Mouse (Mus musculus): ENCODE results near the gene Agrp. TPM values are rescaled to one million over a fixed set of nuclear protein-coding genes. Genes with fewer than 3 reads are reported as not detected.

The Agrp gene
- polyA plus RNA-seq, 1 experiment from 2014 or later, result 2.1 TPM

DNA sequence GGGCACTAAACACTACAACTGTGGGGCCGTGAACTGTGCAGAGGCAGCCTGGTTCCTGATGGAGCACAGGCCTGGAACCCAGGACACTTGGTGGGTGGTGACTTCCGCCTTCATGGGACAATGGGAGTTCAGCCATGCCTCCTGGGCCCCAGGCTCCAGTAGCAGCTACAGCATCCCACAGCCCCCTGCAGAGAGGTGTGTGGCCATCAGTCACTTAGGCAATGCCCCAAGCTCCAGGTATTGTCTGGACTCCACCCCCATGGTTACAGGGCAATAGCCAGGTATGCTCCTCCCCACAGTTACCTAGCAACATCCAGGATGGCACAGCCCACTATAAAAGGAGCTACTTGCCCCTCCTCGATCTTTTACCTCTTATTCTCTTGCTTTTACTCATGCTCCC is 82.0 kb downstream of the Agrp start:
- Histone ChIP-seq H3K4me1 (ENCODE audit: control insufficient read depth, insufficient read depth, low read length) (no peaks in the 10 kb centered on the region), H3K9ac (ENCODE audit: low read length) (no peak overlapping the region), H3K27ac (ENCODE audit: low read depth, low read length) (no peak overlapping the region), H3K4me2 (ENCODE audit: low read depth) (no peak overlapping the region), H3K27me3 (ENCODE audit: control insufficient read depth, insufficient read depth, low read length) (no peaks in the 10 kb centered on the region), H3K36me3 (ENCODE audit: control insufficient read depth, insufficient read depth, low read length) (no peaks in the 10 kb centered on the region), H3K4me3 (ENCODE audit: low read depth, low read length) (no peak overlapping the region), H3K9me3 (ENCODE audit: control insufficient read depth, low read length) (no peaks in the 10 kb centered on the region)
- ATAC-seq (ENCODE audit: insufficient read depth, low FRiP score, low TSS enrichment), result no peak
- no peak for DNase-seq (ENCODE audit: low spot score)
- WGBS, result 48% methylated on average over 3 of the region's 3 CpGs

- no peak overlapping the region for H3K27ac ChIP-seq (ENCODE audit: low read depth, low read length)
- no peak overlapping the region for H3K4me3 ChIP-seq (ENCODE audit: low read depth, low read length)
- H3K9ac ChIP-seq (ENCODE audit: low read length), result no peak overlapping the region
- no peaks in the 10 kb centered on the region for H3K9me3 ChIP-seq (ENCODE audit: control insufficient read depth, low read length)
- ATAC-seq (ENCODE audit: insufficient read depth, low FRiP score, low TSS enrichment) (peak; percentile 48; the same call in 1 of the 2 replicates), DNase-seq (ENCODE audit: low spot score) (peak; percentile 33)
- no peaks in the 10 kb centered on the region for H3K27me3 ChIP-seq (ENCODE audit: control insufficient read depth, insufficient read depth, low read length)
- no peaks in the 10 kb centered on the region for H3K4me1 ChIP-seq (ENCODE audit: control insufficient read depth, insufficient read depth, low read length)
- H3K4me2 ChIP-seq (ENCODE audit: low read depth), result no peak overlapping the region
- no peaks in the 10 kb centered on the region for H3K36me3 ChIP-seq (ENCODE audit: control insufficient read depth, insufficient read depth, low read length)
Observed at GRCm38 (mm10) chr8:105554087-105554486, 83.1 kb downstream of the Agrp start.

- no peak for ATAC-seq (ENCODE audit: insufficient read depth, low FRiP score, low TSS enrichment)
- 88% methylated on average over 1 of the region's 1 CpGs for WGBS
- Histone ChIP-seq H3K9ac (ENCODE audit: low read length) (no peak overlapping the region), H3K27ac (ENCODE audit: low read depth, low read length) (no peak overlapping the region), H3K4me3 (ENCODE audit: low read depth, low read length) (no peak overlapping the region), H3K9me3 (ENCODE audit: control insufficient read depth, low read length) (no peaks in the 10 kb centered on the region), H3K4me1 (ENCODE audit: control insufficient read depth, insufficient read depth, low read length) (no peaks in the 10 kb centered on the region), H3K27me3 (ENCODE audit: control insufficient read depth, insufficient read depth, low read length) (no peaks in the 10 kb centered on the region), H3K36me3 (ENCODE audit: control insufficient read depth, insufficient read depth, low read length) (no peaks in the 10 kb centered on the region), H3K4me2 (ENCODE audit: low read depth) (no peak overlapping the region)
- DNase-seq (ENCODE audit: low spot score), result no peak
Observed at GRCm38 (mm10) chr8:105552824-105553223, 84.4 kb downstream of the Agrp start.

DNA sequence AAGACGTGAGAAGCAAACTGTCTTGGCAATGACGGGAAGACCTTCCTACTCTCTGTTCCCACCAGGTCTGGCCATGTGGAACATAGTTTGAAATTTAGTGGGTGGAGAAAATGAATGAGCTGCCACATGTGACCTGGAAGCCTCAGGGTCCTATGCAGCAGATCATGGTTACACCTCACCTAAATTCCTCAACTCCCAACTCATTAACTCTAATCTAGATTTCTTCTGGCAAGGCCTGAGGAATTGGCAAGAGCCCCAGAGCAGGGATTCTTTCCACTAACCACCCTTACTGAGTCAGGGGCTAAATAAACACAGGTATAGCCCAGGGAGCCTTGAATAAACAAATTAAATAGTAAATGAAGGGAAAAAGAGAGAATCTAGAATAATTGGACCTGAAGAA is 85.2 kb downstream of the Agrp start:
- H3K9me3 ChIP-seq (ENCODE audit: control insufficient read depth, low read length), result no peaks in the 10 kb centered on the region
- no peak for DNase-seq (ENCODE audit: low spot score)
- H3K36me3 ChIP-seq (ENCODE audit: control insufficient read depth, insufficient read depth, low read length), result no peaks in the 10 kb centered on the region
- H3K27ac ChIP-seq (ENCODE audit: low read depth, low read length), result no peak overlapping the region
- H3K4me1 ChIP-seq (ENCODE audit: control insufficient read depth, insufficient read depth, low read length), result no peaks in the 10 kb centered on the region
- no peaks in the 10 kb centered on the region for H3K27me3 ChIP-seq (ENCODE audit: control insufficient read depth, insufficient read depth, low read length)
- whole genome bisulfite sequencing, result 97% methylated on average over 2 of the region's 2 CpGs
- H3K4me3 ChIP-seq (ENCODE audit: low read depth, low read length), result no peak overlapping the region
- H3K4me2 ChIP-seq (ENCODE audit: low read depth), result no peak overlapping the region
- no peak for ATAC-seq (ENCODE audit: insufficient read depth, low FRiP score, low TSS enrichment)
- no peak overlapping the region for H3K9ac ChIP-seq (ENCODE audit: low read length)

- H3K9me3 ChIP-seq (ENCODE audit: control insufficient read depth, low read length), result no peaks in the 10 kb centered on the region
- H3K27ac ChIP-seq (ENCODE audit: low read depth, low read length), result no peak overlapping the region
- no peaks in the 10 kb centered on the region for H3K36me3 ChIP-seq (ENCODE audit: control insufficient read depth, insufficient read depth, low read length)
- no peak overlapping the region for H3K4me2 ChIP-seq (ENCODE audit: low read depth)
- H3K27me3 ChIP-seq (ENCODE audit: control insufficient read depth, insufficient read depth, low read length), result no peaks in the 10 kb centered on the region
- WGBS, result 76% methylated on average over 2 of the region's 2 CpGs
- no peak overlapping the region for H3K4me3 ChIP-seq (ENCODE audit: low read depth, low read length)
- no peaks in the 10 kb centered on the region for H3K4me1 ChIP-seq (ENCODE audit: control insufficient read depth, insufficient read depth, low read length)
- DNase-seq (ENCODE audit: low spot score) (no peak), ATAC-seq (ENCODE audit: insufficient read depth, low FRiP score, low TSS enrichment) (no peak)
- no peak overlapping the region for H3K9ac ChIP-seq (ENCODE audit: low read length)
Observed at GRCm38 (mm10) chr8:105550083-105550482, 87.1 kb downstream of the Agrp start.

DNA sequence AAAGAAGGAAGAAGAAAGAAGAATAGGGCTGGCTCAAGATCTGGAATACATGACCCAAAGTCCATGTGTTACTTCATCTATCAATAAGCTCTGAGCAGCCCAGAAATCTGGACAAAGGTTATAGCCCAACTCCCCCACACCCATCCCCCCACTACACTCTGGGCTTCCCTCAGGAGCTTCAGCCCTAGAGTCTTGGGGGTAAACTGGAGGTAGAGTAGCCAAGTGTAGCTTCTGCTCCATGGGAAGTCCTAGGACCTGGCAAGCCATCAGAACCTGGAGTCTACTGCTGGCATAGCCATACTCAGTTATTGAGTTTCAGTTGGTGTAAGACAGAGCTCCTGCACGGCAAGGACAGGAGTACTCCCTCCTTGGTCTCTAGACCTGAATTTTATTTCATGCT is 87.7 kb downstream of the Agrp start:
- H3K4me1 ChIP-seq (ENCODE audit: control insufficient read depth, insufficient read depth, low read length), result 0 out of 2 replicates have a peak, but pooled peaks cover 2% of the 10 kb centered on the region
- DNase-seq (ENCODE audit: low spot score), result no peak
- H3K9ac ChIP-seq (ENCODE audit: low read length), result no peak overlapping the region
- ATAC-seq (ENCODE audit: insufficient read depth, low FRiP score, low TSS enrichment), result no peak
- no peak overlapping the region for H3K4me3 ChIP-seq (ENCODE audit: low read depth, low read length)
- H3K27me3 ChIP-seq (ENCODE audit: control insufficient read depth, insufficient read depth, low read length), result no peaks in the 10 kb centered on the region
- no peak overlapping the region for H3K27ac ChIP-seq (ENCODE audit: low read depth, low read length)
- no peaks in the 10 kb centered on the region for H3K9me3 ChIP-seq (ENCODE audit: control insufficient read depth, low read length)
- 88% methylated on average over 1 of the region's 1 CpGs for WGBS
- H3K4me2 ChIP-seq (ENCODE audit: low read depth), result no peak overlapping the region
- H3K36me3 ChIP-seq (ENCODE audit: control insufficient read depth, insufficient read depth, low read length), result no peaks in the 10 kb centered on the region

DNA sequence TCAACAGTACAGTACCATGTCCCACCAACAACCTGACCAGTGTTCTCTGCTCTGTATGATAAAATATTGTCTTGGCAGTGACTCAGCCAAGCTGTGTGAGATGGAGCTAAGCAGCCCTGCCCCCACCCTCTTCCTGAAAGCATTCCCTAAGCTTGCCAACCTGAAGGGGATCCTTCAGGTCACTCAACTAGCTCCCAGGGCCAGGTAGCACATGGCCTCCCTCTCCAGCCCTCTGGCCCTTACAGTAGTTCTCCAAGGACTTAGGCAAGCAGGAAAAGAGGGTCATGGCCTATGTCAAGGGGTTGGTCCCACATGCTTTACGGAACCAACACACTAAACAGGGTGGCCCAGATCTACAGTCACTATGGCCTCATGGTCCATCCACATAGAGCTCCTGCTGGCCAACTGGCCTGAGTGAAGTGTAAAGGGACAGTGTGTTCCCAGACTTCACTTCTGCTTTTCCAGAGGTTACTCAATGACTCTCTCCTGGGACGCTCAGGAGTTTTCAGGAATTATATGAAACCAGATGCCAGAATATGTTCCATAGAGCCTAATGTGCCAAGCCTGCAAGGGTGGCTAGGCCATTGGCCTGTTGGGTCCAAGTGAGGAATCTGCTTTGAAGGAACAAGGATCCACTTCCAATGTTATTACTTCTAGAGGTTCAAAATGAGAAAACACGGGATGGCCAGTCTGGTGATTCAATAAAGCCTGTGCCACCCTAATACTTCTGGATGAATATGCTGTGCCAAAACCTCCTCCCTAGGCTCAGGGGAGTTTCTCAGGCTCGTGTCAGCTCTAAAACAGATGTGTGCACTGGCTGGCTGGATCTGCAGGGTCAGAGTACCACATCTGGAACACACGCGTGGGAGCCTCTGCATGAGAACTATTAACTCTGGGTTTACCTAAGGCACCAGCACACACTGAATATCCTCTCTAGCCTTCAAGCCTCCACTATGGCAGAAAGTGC is 90.5 kb downstream of the Agrp start:
- no peak overlapping the region for H3K9ac ChIP-seq (ENCODE audit: low read length)
- H3K4me1 ChIP-seq (ENCODE audit: control insufficient read depth, insufficient read depth, low read length), result 0 out of 2 replicates have a peak, but pooled peaks cover 5% of the 10 kb centered on the region
- WGBS, result 80% methylated on average over 6 of the region's 6 CpGs
- 0 out of 2 replicates have a peak, but pooled peaks cover 2% of the 10 kb centered on the region for H3K36me3 ChIP-seq (ENCODE audit: control insufficient read depth, insufficient read depth, low read length)
- DNase-seq (ENCODE audit: low spot score) (no peak), ATAC-seq (ENCODE audit: insufficient read depth, low FRiP score, low TSS enrichment) (no peak)
- no peak overlapping the region for H3K4me2 ChIP-seq (ENCODE audit: low read depth)
- H3K27me3 ChIP-seq (ENCODE audit: control insufficient read depth, insufficient read depth, low read length), result no peaks in the 10 kb centered on the region
- no peak overlapping the region for H3K27ac ChIP-seq (ENCODE audit: low read depth, low read length)
- no peaks in the 10 kb centered on the region for H3K9me3 ChIP-seq (ENCODE audit: control insufficient read depth, low read length)
- H3K4me3 ChIP-seq (ENCODE audit: low read depth, low read length), result no peak overlapping the region

GRCm38 (mm10) chr8:105545249-105545648 is 91.9 kb downstream of the Agrp start:
- H3K9me3 ChIP-seq (ENCODE audit: control insufficient read depth, low read length), result no peaks in the 10 kb centered on the region
- WGBS, result 85% methylated on average over 3 of the region's 3 CpGs
- no peak for ATAC-seq (ENCODE audit: insufficient read depth, low FRiP score, low TSS enrichment)
- no peak overlapping the region for H3K4me3 ChIP-seq (ENCODE audit: low read depth, low read length)
- H3K27me3 ChIP-seq (ENCODE audit: control insufficient read depth, insufficient read depth, low read length), result no peaks in the 10 kb centered on the region
- no peak overlapping the region for H3K27ac ChIP-seq (ENCODE audit: low read depth, low read length)
- H3K4me2 ChIP-seq (ENCODE audit: low read depth), result no peak overlapping the region
- no peak for DNase-seq (ENCODE audit: low spot score)
- H3K36me3 ChIP-seq (ENCODE audit: control insufficient read depth, insufficient read depth, low read length), result 0 out of 2 replicates have a peak, but pooled peaks cover 2% of the 10 kb centered on the region
- 0 out of 2 replicates have a peak, but pooled peaks cover 5% of the 10 kb centered on the region for H3K4me1 ChIP-seq (ENCODE audit: control insufficient read depth, insufficient read depth, low read length)
- H3K9ac ChIP-seq (ENCODE audit: low read length), result peak overlapping the region; percentile 6; the same call in 1 of the 2 replicates

Measured in neural tube, embryonic 11.5 days (tissue).